Mouse (Mus musculus) Patski (cell line): ENCODE data around the gene Rtn4ip1. TPM values are rescaled to one million over a fixed set of nuclear protein-coding genes. Genes with fewer than 3 reads are reported as not detected.
A peak's percentile ranks its signal among the peaks of the same experiment; 100 is the strongest.
"Not testable (repeated sequence)": the region's sequence is repeated elsewhere in the genome, so short reads cannot be mapped to it uniquely, and the experiment has no call there.

ENCODE experiments used
- ATAC-seq: fragments of 100-300 bp; one replicate; pipeline ENCODE4 v1.8.0; 2021
- CTCF ChIA-PET: fragments of 350-600 bp; sonication (Branson Sonifier 250); formaldehyde crosslinking; loops from one replicate; lab custom pipeline; 2022; ENCODE audit warnings: inconsistent platforms; lab: Charles Lee
- POLR2A ChIA-PET: fragments of 350-600 bp; sonication (Branson Sonifier 250); formaldehyde crosslinking; loops from one replicate; lab custom pipeline; 2022; ENCODE audit warnings: antibody characterized with exemption, inconsistent platforms; lab: Charles Lee
- DNase-seq: peaks from one replicate; pipeline ENCODE4 v3.0.0-alpha.2; 2011; ENCODE audit warnings: low read depth, low spot score
- H3K27me3 ChIP-seq: fragments of 371-371 bp; one replicate; pipeline ENCODE4 v1.5.1; 2021
- CTCF ChIP-seq: fragments of 100-300 bp; IDR thresholded peaks from one replicate; pipeline ENCODE4 v1.5.1; 2021
- in situ Hi-C: fragments of 300-500 bp; cut with MboI; formaldehyde crosslinking; loops from 3 replicates; pipeline ENCODE4 v1.11.1; 2018; ENCODE audit warnings: low pct_unique_long_range_greater_than_20kb, mixed read lengths
- polyA plus RNA-seq: library from polyadenylated mRNA; unstranded; gene quantifications from one replicate; pipeline ENCODE4 v1.2.3, GENCODE M21; 2021

Rtn4ip1 gene
- polyA plus RNA-seq, 1 experiment from 2014 or later = 13.9 TPM

- no peak for DNase-seq
- CTCF ChIA-PET = interaction anchor here (1.5 kb wide), 1 partner anchor 8 kb away, joined by 3 read pairs; no protein-coding TSS in a partner anchor
- in situ Hi-C loops = no loop called here
- ATAC-seq = peak; percentile 17
- H3K27me3 ChIP-seq = no peaks in the 10 kb centered on the region
- no peak for TF ChIP-seq CTCF
- POLR2A ChIA-PET = interaction anchor here (0.7 to 1.0 kb wide), 5 partner anchors 8 to 588 kb away, joined by 3 to 6 read pairs (median 4); no protein-coding TSS in a partner anchor
Observed at GRCm38 (mm10) chr10:43900883-43901570, 580 bp upstream of the Rtn4ip1 start.

GRCm38 (mm10) chr10:43904569-43904968, 3.0 kb downstream of the Rtn4ip1 start:
- in situ Hi-C loops = no loop called here
- DNase-seq (no peak), ATAC-seq (no peak)
- ChIA-PET CTCF (interaction anchor here (1.2 kb wide), 1 partner anchor 330 kb away, joined by 3 read pairs; no protein-coding TSS in a partner anchor), POLR2A (no interaction called here)
- H3K27me3 ChIP-seq = no peaks in the 10 kb centered on the region
- no peak for TF ChIP-seq CTCF

- no peak for ATAC-seq
- in situ Hi-C loops = no loop called here
- CTCF ChIA-PET = interaction anchor here (1.0 to 2.2 kb wide), 4 partner anchors 12 to 335 kb away, joined by 3 to 8 read pairs (median 4); no protein-coding TSS in a partner anchor
Observed at GRCm38 (mm10) chr10:43910032-43910872, 8.6 kb downstream of the Rtn4ip1 start.

GRCm38 (mm10) chr10:43910873-43911142, 9.2 kb downstream of the Rtn4ip1 start:
- CTCF ChIA-PET = interaction anchor here (1.0 to 1.3 kb wide), 3 partner anchors 11 to 336 kb away, joined by 3 to 4 read pairs (median 3); no protein-coding TSS in a partner anchor
- no peak for TF ChIP-seq CTCF
- DNase-seq (no peak), ATAC-seq (no peak)
- in situ Hi-C loops = no loop called here
- POLR2A ChIA-PET = no interaction called here
- H3K27me3 ChIP-seq = no peaks in the 10 kb centered on the region

More at GRCm38 (mm10) chr10:43910032-43910872, 8.6 kb downstream of the Rtn4ip1 start:
- no peak for DNase-seq
- POLR2A ChIA-PET = no interaction called here
- H3K27me3 ChIP-seq = no peaks in the 10 kb centered on the region
- TF ChIP-seq CTCF = no peak

GRCm38 (mm10) chr10:43912236-43912635, 10.6 kb downstream of the Rtn4ip1 start:
- DNase-seq = no peak
- H3K27me3 ChIP-seq = no peaks in the 10 kb centered on the region
- CTCF ChIA-PET = no interaction called here
- POLR2A ChIA-PET = interaction anchor here (0.7 kb wide), 1 partner anchor 11 kb away, joined by 4 read pairs; no protein-coding TSS in a partner anchor
- in situ Hi-C loops = no loop called here
- no peak for ATAC-seq
- TF ChIP-seq CTCF = no peak

- no peak for TF ChIP-seq CTCF
- DNase-seq (no peak), ATAC-seq (no peak)
- ChIA-PET CTCF (no interaction called here), POLR2A (no interaction called here)
- no peaks in the 10 kb centered on the region for H3K27me3 ChIP-seq
- in situ Hi-C loops = no loop called here
Observed at GRCm38 (mm10) chr10:43916181-43916580, 14.6 kb downstream of the Rtn4ip1 start.

GRCm38 (mm10) chr10:43916737-43917136, 15.1 kb downstream of the Rtn4ip1 start:
- DNase-seq (no peak), ATAC-seq (no peak)
- ChIA-PET CTCF (interaction anchor here (1.2 kb wide), 1 partner anchor 222 kb away, joined by 3 read pairs; no protein-coding TSS in a partner anchor), POLR2A (no interaction called here)
- no peaks in the 10 kb centered on the region for H3K27me3 ChIP-seq
- TF ChIP-seq CTCF = no peak
- in situ Hi-C loops = no loop called here

- no peaks in the 10 kb centered on the region for H3K27me3 ChIP-seq
- TF ChIP-seq CTCF = peak; percentile 95
- in situ Hi-C loops = no loop called here
- ATAC-seq = no peak
- CTCF ChIA-PET = interaction anchor here (0.9 to 2.4 kb wide), 10 partner anchors 10 to 346 kb away, joined by 3 to 16 read pairs (median 4); no protein-coding TSS in a partner anchor
- no peak for DNase-seq
- POLR2A ChIA-PET = interaction anchor here (0.5 kb wide), 1 partner anchor 41 kb away, joined by 3 read pairs; no protein-coding TSS in a partner anchor
Observed at GRCm38 (mm10) chr10:43918696-43919608, 17.3 kb downstream of the Rtn4ip1 start.

GRCm38 (mm10) chr10:43923096-43923495, 21.5 kb downstream of the Rtn4ip1 start:
- TF ChIP-seq CTCF = no peak
- ChIA-PET POLR2A (interaction anchor here (0.6 kb wide), 1 partner anchor 10 kb away, joined by 4 read pairs; no protein-coding TSS in a partner anchor), CTCF (interaction anchor here (1.6 kb wide), 1 partner anchor 348 kb away, joined by 7 read pairs; no protein-coding TSS in a partner anchor)
- ATAC-seq (no peak), DNase-seq (no peak)
- in situ Hi-C loops = loop anchor here (5.0 kb wide), 1 partner anchor 351 kb away; no protein-coding TSS in a partner anchor
- no peaks in the 10 kb centered on the region for H3K27me3 ChIP-seq

- ATAC-seq, DNase-seq, H3K27me3 ChIP-seq, in situ Hi-C loops: not testable (repeated sequence)
- POLR2A ChIA-PET = interaction anchor here (0.6 kb wide), 1 partner anchor 346 kb away, joined by 4 read pairs; no protein-coding TSS in a partner anchor
- CTCF ChIA-PET = interaction anchor here (1.8 kb wide), 1 partner anchor 351 kb away, joined by 4 read pairs; no protein-coding TSS in a partner anchor
Observed at GRCm38 (mm10) chr10:43925776-43926175, 24.2 kb downstream of the Rtn4ip1 start.
